Mouse (Mus musculus) myocyte (in vitro differentiated cells): ENCODE data around the gene Pced1a.

Experiments used
- E2F4 ChIP-seq: IDR thresholded peaks from one replicate; pipeline ENCODE4 v1.6.1; 2011; ENCODE audit warnings: mild to moderate bottlenecking, control low read depth, moderate library complexity; ENCODE audit not compliant: insufficient read depth
- MYOD1 ChIP-seq, 3 experiments: IDR thresholded peaks; one replicate each; pipeline ENCODE4 v1.6.1; 2011; ENCODE audit warnings: control low read depth in 2 of 3, low read depth in 2 of 3, mild to moderate bottlenecking in 2 of 3, moderate library complexity in 1 of 3; ENCODE audit not compliant: insufficient read length in 2 of 3, control insufficient read depth in 1 of 3
- POLR2A ChIP-seq: IDR thresholded peaks from one replicate; pipeline ENCODE4 v1.6.1; 2011; ENCODE audit warnings: low read depth, mild to moderate bottlenecking, control low read depth, moderate library complexity; ENCODE audit not compliant: insufficient read length
- TCF12 ChIP-seq: IDR thresholded peaks from one replicate; pipeline ENCODE4 v1.6.1; 2011; ENCODE audit warnings: mild to moderate bottlenecking, control low read depth; ENCODE audit not compliant: poor library complexity, insufficient read depth, severe bottlenecking
- USF1 ChIP-seq: IDR thresholded peaks from one replicate; pipeline ENCODE4 v1.6.1; 2011; ENCODE audit warnings: low read depth, mild to moderate bottlenecking, control low read depth, moderate library complexity

DNA sequence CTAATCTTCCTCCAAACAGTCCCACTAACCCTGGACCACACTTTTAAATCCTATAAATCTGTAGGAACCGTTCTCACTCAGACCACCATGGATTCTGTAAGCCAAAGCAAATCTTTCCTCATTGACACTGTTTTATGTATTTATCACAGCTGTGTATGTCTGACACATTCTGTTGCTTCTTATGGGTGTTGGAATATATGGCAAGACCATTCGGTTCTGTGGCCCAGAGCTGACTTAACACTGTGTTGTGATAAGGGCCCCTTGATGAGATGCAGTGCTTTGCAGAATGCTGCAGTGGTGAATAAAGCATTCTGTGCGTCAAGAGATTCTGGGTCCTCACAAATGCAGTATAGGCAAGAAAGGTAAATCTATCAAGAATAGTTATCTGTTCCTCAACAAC, 7.7 kb upstream of the Pced1a start:
- no peak for TF ChIP-seq MYOD1 (IDR thresholded peaks at IDR 0.05; ENCODE audit: control insufficient read depth in 1 of 3, insufficient read length in 2 of 3, low read depth in 2 of 3)
- no peak for TF ChIP-seq USF1
- TF ChIP-seq E2F4: no peak
- no peak for TF ChIP-seq POLR2A
- no peak for TF ChIP-seq TCF12
